Mouse (Mus musculus): Measurements from ENCODE around the gene Tnn.

DNA sequence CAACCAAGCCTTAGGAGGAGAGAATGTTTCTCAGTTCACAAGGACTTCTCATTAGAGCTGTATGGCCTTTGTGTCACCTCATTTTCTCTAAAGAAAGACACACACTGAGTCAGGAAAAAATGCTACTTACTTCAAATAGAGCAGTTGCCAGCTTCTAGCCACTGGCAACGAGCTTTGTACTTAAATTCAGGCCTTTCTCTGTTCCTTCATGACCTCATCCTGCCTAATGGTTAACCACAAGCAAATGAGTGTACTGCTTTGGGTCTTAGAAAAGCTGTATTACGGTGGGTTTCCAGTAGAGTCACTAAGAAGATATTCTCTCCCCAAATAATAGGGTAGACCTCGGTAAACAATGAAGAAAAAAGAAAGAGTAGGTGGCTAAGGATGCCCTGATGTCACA is 2.7 kb downstream of the Tnn start:
- TF ChIP-seq CTCF (IDR thresholded peaks at IDR 0.05; ENCODE audit: low read depth) (no peak), EP300 (IDR thresholded peaks at IDR 0.05; ENCODE audit: low read depth) (no peak)

All from liver, postnatal 0 days (tissue).